Mouse (Mus musculus) heart, postnatal 4 days (tissue): Measurements from ENCODE around the gene Parp3. TPM values are rescaled to one million over a fixed set of nuclear protein-coding genes. Genes with fewer than 3 reads are reported as not detected.
A peak's percentile ranks its signal among the peaks of the same experiment; 100 is the strongest.
"Not testable (repeated sequence)": the region's sequence is repeated elsewhere in the genome, so short reads cannot be mapped to it uniquely, and the experiment has no call there.

ENCODE experiments used
- DNase-seq: peaks from one replicate; pipeline ENCODE4 v3.0.0; 2021
- total RNA-seq, 2 experiments: library from RNA; stranded (reverse); gene quantifications; 2 replicates each; pipeline ENCODE4 v1.2.3; 2021

Gene Parp3
- total RNA-seq: 1 to 10 TPM; 7.5 to 8.3 TPM

GRCm38 (mm10) chr9:106476924-106477484 is at the start of gene Parp3:
TSS of gene Parp3 (minus strand) at chr9:106476949.
- peak; percentile 99 for DNase-seq

GRCm38 (mm10) chr9:106519909-106520308 is 43.2 kb upstream of the Parp3 start:
- DNase-seq: no peak

- DNase-seq: no peak
Measured at GRCm38 (mm10) chr9:106519433-106519832, 42.7 kb upstream of the Parp3 start.

GRCm38 (mm10) chr9:106514273-106514672 is 37.5 kb upstream of the Parp3 start, which contains the start of gene Iqcf5:
TSS of gene Iqcf5 (plus strand) at chr9:106514573.
- no peak for DNase-seq

- no peak for DNase-seq
Measured at GRCm38 (mm10) chr9:106513566-106513965, 36.8 kb upstream of the Parp3 start.

- no peak for DNase-seq
Measured at GRCm38 (mm10) chr9:106512729-106513450, 36.1 kb upstream of the Parp3 start.

GRCm38 (mm10) chr9:106509356-106509755 is 32.6 kb upstream of the Parp3 start:
- no peak for DNase-seq

GRCm38 (mm10) chr9:106504246-106504645 is 27.5 kb upstream of the Parp3 start:
- no peak for DNase-seq

- DNase-seq: no peak
Measured at GRCm38 (mm10) chr9:106501846-106502245, 25.1 kb upstream of the Parp3 start.

GRCm38 (mm10) chr9:106499667-106500066 is 22.9 kb upstream of the Parp3 start, which contains the start of gene Iqcf1:
TSS of gene Iqcf1 (plus strand) at chr9:106499967.
- no peak for DNase-seq

- not testable (repeated sequence) for DNase-seq
Measured at GRCm38 (mm10) chr9:106487602-106488001, 10.9 kb upstream of the Parp3 start.

GRCm38 (mm10) chr9:106485076-106485475 is 8.3 kb upstream of the Parp3 start:
- DNase-seq: no peak

GRCm38 (mm10) chr9:106483606-106484005 is 6.9 kb upstream of the Parp3 start:
- DNase-seq: no peak

- no peak for DNase-seq
Measured at GRCm38 (mm10) chr9:106483136-106483535, 6.4 kb upstream of the Parp3 start.

GRCm38 (mm10) chr9:106482578-106483115 is 5.9 kb upstream of the Parp3 start:
- no peak for DNase-seq

GRCm38 (mm10) chr9:106481676-106482075 is 4.9 kb upstream of the Parp3 start:
- peak; percentile 3 for DNase-seq

GRCm38 (mm10) chr9:106481075-106481474 is 4.3 kb upstream of the Parp3 start:
- DNase-seq: peak; percentile 4

GRCm38 (mm10) chr9:106480541-106480940 is 3.8 kb upstream of the Parp3 start:
- peak; percentile 3 for DNase-seq

- DNase-seq: no peak
Measured at GRCm38 (mm10) chr9:106478101-106478500, 1.4 kb upstream of the Parp3 start.

- DNase-seq: peak; percentile 6
Measured at GRCm38 (mm10) chr9:106477649-106478048, 900 bp upstream of the Parp3 start.

GRCm38 (mm10) chr9:106476002-106476923 is 486 bp downstream of the Parp3 start:
- peak; percentile 62 for DNase-seq

- no peak for DNase-seq
Measured at GRCm38 (mm10) chr9:106475663-106476001, 1.1 kb downstream of the Parp3 start, which contains the start of gene Rrp9. TSS of gene Rrp9 (plus strand) at chr9:106475963.

GRCm38 (mm10) chr9:106475046-106475445 is 1.7 kb downstream of the Parp3 start:
- DNase-seq: peak; percentile 48
